Mouse (Mus musculus) myocyte (in vitro differentiated cells): ENCODE results near the gene Ccng1.

Experiments
- CEBPB ChIP-seq: IDR thresholded peaks from 2 replicates; pipeline ENCODE4 v1.6.1; 2011; ENCODE audit warnings: mild to moderate bottlenecking, moderate library complexity; ENCODE audit not compliant: poor library complexity, insufficient read depth, severe bottlenecking
- E2F4 ChIP-seq: IDR thresholded peaks from one replicate; pipeline ENCODE4 v1.6.1; 2011; ENCODE audit warnings: mild to moderate bottlenecking, control low read depth, moderate library complexity; ENCODE audit not compliant: insufficient read depth
- MAX ChIP-seq: IDR thresholded peaks from one replicate; pipeline ENCODE4 v1.6.1; 2011; ENCODE audit warnings: low read depth, mild to moderate bottlenecking, control low read depth
- MYOD1 ChIP-seq, 3 experiments: IDR thresholded peaks; one replicate each; pipeline ENCODE4 v1.6.1; 2011; ENCODE audit warnings: control low read depth in 2 of 3, low read depth in 2 of 3, mild to moderate bottlenecking in 2 of 3, moderate library complexity in 1 of 3; ENCODE audit not compliant: insufficient read length in 2 of 3, control insufficient read depth in 1 of 3
- MYOG ChIP-seq, 3 experiments: IDR thresholded peaks; one replicate each; pipeline ENCODE4 v1.6.1; 2011; ENCODE audit warnings: control low read depth in 2 of 3, low read depth in 2 of 3, mild to moderate bottlenecking in 2 of 3; ENCODE audit not compliant: insufficient read length in 2 of 3, control insufficient read depth in 1 of 3, insufficient read depth in 1 of 3
- POLR2A ChIP-seq: IDR thresholded peaks from one replicate; pipeline ENCODE4 v1.6.1; 2011; ENCODE audit warnings: low read depth, mild to moderate bottlenecking, control low read depth, moderate library complexity; ENCODE audit not compliant: insufficient read length
- POLR2AphosphoS2 ChIP-seq: IDR thresholded peaks from one replicate; pipeline ENCODE4 v1.6.1; 2011; ENCODE audit warnings: low read depth, control low read depth; ENCODE audit not compliant: insufficient read length
- REST ChIP-seq: IDR thresholded peaks from one replicate; pipeline ENCODE4 v1.6.1; 2011; ENCODE audit warnings: mild to moderate bottlenecking, control low read depth, moderate library complexity; ENCODE audit not compliant: insufficient read depth, insufficient read length
- TCF12 ChIP-seq: IDR thresholded peaks from one replicate; pipeline ENCODE4 v1.6.1; 2011; ENCODE audit warnings: mild to moderate bottlenecking, control low read depth; ENCODE audit not compliant: poor library complexity, insufficient read depth, severe bottlenecking
- TCF3 ChIP-seq: IDR thresholded peaks from one replicate; pipeline ENCODE4 v1.6.1; 2011; ENCODE audit warnings: low read depth, control low read depth; ENCODE audit not compliant: insufficient read length
- USF1 ChIP-seq: IDR thresholded peaks from one replicate; pipeline ENCODE4 v1.6.1; 2011; ENCODE audit warnings: low read depth, mild to moderate bottlenecking, control low read depth, moderate library complexity

DNA sequence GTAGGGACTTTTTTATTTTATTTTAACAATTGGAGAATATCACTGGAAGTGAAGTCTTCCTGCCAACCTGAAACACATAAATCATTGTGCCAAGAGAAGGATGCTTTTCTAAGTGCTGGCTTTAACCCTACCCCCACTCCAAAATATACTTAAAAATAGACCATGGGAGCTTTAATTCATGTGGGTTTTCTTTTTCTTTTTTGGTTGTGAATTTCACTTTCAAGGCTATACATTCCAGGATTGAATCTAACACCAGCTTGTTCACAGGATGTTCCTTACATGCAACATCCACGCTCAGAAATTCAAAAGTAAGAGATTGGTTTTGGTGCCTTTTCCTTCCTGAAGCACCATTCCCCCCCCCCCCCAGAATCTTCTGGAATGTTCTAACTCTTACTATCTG, 28.2 kb upstream of the Ccng1 start:
- TF ChIP-seq REST (no peak), POLR2AphosphoS2 (no peak), POLR2A (no peak), TCF12 (no peak), USF1 (no peak), CEBPB (no peak), MAX (no peak), MYOG (IDR thresholded peaks at IDR 0.05; ENCODE audit: control insufficient read depth in 1 of 3, insufficient read depth in 1 of 3, insufficient read length in 2 of 3, low read depth in 2 of 3) (no peak), MYOD1 (IDR thresholded peaks at IDR 0.05; ENCODE audit: control insufficient read depth in 1 of 3, insufficient read length in 2 of 3, low read depth in 2 of 3) (no peak), TCF3 (no peak), E2F4 (no peak)
